Mouse (Mus musculus): ENCODE results near the gene Bank1. TPM values are rescaled to one million over a fixed set of nuclear protein-coding genes. Genes with fewer than 3 reads are reported as not detected.

Gene Bank1
- polyA plus RNA-seq, 1 experiment: not detected

DNA sequence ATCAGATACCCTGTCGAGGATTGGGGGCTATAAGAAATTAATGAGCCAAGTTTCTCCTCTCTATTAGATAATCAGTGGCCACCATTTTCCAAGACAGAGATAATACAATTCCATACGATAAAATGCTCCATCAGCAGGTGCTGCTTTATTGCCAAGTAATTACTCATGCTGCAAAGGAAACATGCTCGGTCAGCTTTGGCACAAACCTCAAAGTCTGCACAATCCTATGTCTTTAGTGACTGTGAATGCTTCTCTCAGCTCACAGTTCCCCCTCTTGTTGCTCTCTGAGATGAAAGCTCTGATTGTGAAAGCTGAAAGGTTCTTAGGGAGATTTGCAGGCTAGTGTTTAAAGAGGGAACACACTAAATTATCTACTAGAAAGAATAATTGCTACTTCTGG lies 193.9 kb downstream of the Bank1 start:
- TF ChIP-seq POLR2A (IDR thresholded peaks at IDR 0.05; ENCODE audit: low read depth, low read length) (no peak), CTCF (IDR thresholded peaks at IDR 0.05; ENCODE audit: borderline replicate concordance, insufficient read depth, low read length) (no peak)
- no peaks in the 10 kb centered on the region for H3K4me1 ChIP-seq (ENCODE audit: control insufficient read depth, insufficient read depth, low read length)
- H3K27ac ChIP-seq (ENCODE audit: insufficient read depth, low read length): no peak overlapping the region
- H3K4me3 ChIP-seq (ENCODE audit: insufficient read depth, low read length): no peak overlapping the region

DNA sequence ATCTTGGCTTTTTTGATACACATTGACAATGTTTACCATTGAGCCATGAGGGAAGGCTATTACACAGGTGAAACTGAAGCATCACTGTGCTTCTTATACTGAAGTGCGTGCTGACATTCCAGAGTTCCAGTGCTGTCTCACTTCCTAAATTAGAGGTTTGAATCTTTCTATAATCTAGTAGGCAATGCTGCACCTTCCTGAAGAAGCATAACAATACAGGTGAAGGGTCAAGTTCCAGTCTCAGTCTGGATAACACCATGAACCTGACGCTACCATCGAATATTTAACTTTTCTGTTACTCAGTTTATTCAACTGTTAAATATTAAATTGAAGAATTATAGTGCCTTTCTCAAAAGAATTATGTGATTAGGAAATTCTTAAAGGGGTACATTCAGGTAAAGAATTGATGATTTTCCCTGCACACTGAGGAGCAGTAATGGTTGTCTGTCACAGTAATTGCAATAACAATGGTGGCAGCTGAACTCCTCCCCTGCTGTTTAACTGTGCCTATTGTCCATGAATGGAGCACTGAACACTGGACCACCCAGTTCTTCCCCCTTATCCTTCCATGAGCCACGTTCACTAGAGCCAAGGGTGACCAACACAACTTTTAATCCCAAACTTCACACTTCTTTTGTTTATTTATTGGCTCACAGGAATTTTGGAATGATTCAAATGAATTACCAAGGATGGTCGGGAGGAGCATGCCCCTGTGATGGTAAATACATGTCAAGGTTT lies 210.2 kb downstream of the Bank1 start:
- Histone ChIP-seq H3K4me3 (ENCODE audit: insufficient read depth, low read length) (no peak overlapping the region), H3K27ac (ENCODE audit: insufficient read depth, low read length) (no peak overlapping the region), H3K4me1 (ENCODE audit: control insufficient read depth, insufficient read depth, low read length) (no peaks in the 10 kb centered on the region)
- TF ChIP-seq POLR2A (IDR thresholded peaks at IDR 0.05; ENCODE audit: low read depth, low read length) (no peak), CTCF (IDR thresholded peaks at IDR 0.05; ENCODE audit: borderline replicate concordance, insufficient read depth, low read length) (no peak)

DNA sequence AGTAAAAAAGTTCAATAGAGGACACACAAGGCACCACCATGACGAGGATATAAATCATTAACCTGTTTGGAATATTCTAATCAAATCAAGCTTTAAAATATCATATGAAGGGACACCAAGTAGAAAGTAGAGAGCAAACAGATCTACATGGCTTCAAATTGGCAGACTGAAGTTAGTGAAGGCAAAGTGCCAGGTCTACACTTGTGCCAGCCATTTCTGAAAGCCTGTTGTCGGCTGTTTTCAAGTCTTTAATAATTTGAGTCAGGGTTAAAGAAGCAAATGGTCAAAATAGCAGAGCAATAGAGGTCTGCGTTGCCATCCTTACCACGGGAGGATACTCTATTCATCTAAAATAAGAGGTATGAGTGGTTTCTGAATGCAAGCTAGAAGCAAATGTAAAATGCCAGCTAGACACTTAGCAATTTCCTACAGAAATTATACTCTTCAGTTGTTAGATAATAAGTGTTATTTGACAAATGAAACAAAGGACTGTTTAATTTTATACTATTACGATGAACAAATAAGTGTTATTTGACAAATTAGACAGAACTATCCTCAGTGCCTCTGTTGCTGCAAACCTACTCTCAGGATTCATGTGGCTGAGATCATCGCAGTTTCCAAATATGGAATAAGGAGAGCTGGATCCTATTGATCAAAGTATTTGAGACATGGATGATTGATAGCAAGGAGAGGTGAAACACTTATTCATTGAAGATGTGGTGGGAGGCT lies 216.3 kb downstream of the Bank1 start:
- H3K4me3 ChIP-seq (ENCODE audit: insufficient read depth, low read length): no peak overlapping the region
- H3K4me1 ChIP-seq (ENCODE audit: control insufficient read depth, insufficient read depth, low read length): no peaks in the 10 kb centered on the region
- TF ChIP-seq POLR2A (IDR thresholded peaks at IDR 0.05; ENCODE audit: low read depth, low read length) (no peak), CTCF (IDR thresholded peaks at IDR 0.05; ENCODE audit: borderline replicate concordance, insufficient read depth, low read length) (no peak)
- no peak overlapping the region for H3K27ac ChIP-seq (ENCODE audit: insufficient read depth, low read length)

DNA sequence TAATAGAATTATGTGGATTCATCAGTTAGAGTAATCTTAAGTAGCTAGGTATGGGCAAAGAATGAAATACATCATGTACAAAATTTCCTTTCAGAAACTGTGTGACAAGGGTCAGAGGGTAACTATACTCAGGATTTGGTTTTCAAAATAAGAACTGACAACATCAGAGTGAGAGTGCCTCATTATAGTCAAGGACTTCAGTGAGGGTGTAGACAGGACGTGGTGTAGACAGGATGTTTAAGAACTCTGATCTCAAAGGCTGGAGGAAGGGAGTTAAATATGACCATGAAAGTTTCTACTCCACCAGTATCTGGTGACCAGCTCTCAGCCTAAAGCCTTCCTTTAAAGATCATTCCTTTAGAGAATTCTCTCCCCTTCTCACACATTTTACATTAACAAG lies 219.4 kb downstream of the Bank1 start:
- Histone ChIP-seq H3K4me1 (ENCODE audit: control insufficient read depth, insufficient read depth, low read length) (no peaks in the 10 kb centered on the region), H3K4me3 (ENCODE audit: insufficient read depth, low read length) (no peak overlapping the region), H3K27ac (ENCODE audit: insufficient read depth, low read length) (no peak overlapping the region)
- TF ChIP-seq POLR2A (IDR thresholded peaks at IDR 0.05; ENCODE audit: low read depth, low read length): no peak
- TF ChIP-seq CTCF (IDR thresholded peaks at IDR 0.05; ENCODE audit: borderline replicate concordance, insufficient read depth, low read length): no peak

DNA sequence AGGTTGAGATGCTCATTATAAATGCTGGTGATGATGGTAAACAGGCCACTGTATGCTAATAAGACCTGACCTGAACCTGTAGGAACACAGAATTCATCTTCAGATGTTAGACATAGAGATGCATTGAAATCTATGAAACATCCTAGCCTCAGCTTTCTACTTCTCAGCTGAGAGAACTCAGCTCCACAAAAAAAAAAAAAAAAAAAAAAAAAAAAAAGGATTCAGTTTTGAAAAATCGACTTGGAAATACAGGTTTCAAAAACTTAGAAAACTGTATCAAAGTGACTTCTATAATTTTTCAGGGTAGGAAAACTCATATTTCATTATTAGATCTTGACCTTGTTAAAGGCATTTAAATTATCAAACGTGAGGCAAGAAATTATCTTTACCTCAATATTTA lies 222.5 kb downstream of the Bank1 start:
- TF ChIP-seq CTCF (IDR thresholded peaks at IDR 0.05; ENCODE audit: borderline replicate concordance, insufficient read depth, low read length) (no peak), POLR2A (IDR thresholded peaks at IDR 0.05; ENCODE audit: low read depth, low read length) (no peak)

DNA sequence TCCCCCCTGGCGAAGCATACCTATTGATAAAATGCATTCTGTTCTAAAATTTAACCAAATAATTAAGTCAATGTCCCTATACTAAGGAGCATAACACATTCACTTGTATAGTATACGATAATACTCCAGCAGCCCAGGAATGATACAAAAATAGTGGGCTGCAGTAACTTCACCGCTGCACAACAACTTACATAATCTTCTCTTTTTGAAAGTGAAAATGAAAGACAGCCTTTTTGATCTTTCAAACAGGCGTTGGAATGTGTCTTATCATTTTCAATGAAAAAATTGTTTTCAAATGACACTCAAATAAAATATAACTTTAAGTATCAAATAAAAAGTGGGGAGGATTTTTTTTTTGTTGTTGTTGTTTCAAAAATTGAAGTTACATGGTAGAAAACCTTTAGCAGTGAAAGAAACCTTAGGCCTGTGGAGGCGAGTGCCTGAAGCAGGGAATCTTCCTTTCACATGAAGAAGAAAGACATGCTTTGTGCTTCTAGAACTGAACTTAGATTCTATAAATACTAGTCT lies 224.8 kb downstream of the Bank1 start:
- no peak overlapping the region for H3K27ac ChIP-seq (ENCODE audit: insufficient read depth, low read length)
- no peak overlapping the region for H3K4me3 ChIP-seq (ENCODE audit: insufficient read depth, low read length)
- H3K4me1 ChIP-seq (ENCODE audit: control insufficient read depth, insufficient read depth, low read length): no peaks in the 10 kb centered on the region
- TF ChIP-seq CTCF (IDR thresholded peaks at IDR 0.05; ENCODE audit: borderline replicate concordance, insufficient read depth, low read length) (no peak), POLR2A (IDR thresholded peaks at IDR 0.05; ENCODE audit: low read depth, low read length) (no peak)

More for the DNA sequence above, 222.5 kb downstream of the Bank1 start:
- Histone ChIP-seq H3K27ac (ENCODE audit: insufficient read depth, low read length) (no peak overlapping the region), H3K4me3 (ENCODE audit: insufficient read depth, low read length) (no peak overlapping the region), H3K4me1 (ENCODE audit: control insufficient read depth, insufficient read depth, low read length) (no peaks in the 10 kb centered on the region)

DNA sequence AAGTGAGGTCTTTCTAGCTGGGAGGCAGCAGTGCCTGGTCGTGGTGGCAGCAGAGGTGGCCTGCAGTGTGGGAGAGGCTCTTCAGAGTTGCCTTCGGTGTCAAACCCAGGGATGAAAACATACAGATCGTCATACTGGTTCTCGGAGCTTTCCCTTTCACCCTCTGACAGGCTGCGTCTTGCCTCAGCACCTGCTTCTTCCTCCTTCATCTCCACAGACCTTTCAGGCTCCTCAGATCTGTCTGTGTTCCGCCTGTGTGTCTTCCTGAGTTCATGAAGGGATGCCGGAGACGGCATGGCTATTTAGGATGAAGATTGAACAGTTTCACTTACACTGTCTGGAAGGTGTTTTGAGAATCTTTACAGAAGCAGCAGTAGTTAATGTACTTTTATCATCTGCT lies 225.6 kb downstream of the Bank1 start:
- TF ChIP-seq POLR2A (IDR thresholded peaks at IDR 0.05; ENCODE audit: low read depth, low read length) (no peak), CTCF (IDR thresholded peaks at IDR 0.05; ENCODE audit: borderline replicate concordance, insufficient read depth, low read length) (no peak)
- no peak overlapping the region for H3K27ac ChIP-seq (ENCODE audit: insufficient read depth, low read length)
- H3K4me3 ChIP-seq (ENCODE audit: insufficient read depth, low read length): no peak overlapping the region
- no peaks in the 10 kb centered on the region for H3K4me1 ChIP-seq (ENCODE audit: control insufficient read depth, insufficient read depth, low read length)

DNA sequence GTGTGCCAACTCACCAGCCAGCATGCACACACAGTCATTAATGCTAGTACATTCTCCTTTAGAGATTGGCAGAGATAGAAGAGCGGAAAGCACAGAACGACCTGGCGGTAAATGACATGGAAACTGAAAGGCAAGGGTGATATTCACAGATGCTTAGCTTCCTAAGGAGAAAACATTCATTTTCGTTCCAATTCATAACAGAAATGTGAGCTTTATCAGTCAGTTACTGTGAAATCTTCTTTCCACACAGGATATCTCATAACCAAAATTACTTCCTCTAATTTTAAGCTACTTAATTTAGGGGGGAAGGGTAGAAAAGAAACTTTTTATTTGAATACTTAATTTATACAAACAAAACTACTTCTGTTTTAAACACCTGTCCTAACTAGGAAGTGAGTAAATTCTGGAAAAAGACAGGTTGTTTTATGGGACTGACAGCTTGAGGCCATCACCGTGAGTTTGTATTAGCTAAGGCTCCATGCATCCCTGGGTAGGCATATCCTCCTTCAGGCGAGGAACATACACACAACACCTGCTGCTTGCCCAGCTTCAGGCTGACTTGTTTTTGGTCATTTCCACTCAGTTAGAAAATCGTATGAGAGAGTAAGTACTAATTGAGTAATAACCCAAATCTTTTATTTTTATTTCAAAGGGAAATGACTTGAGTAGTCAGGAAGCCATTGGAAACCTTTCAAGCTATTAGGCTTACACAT lies 238.8 kb downstream of the Bank1 start:
- H3K4me3 ChIP-seq (ENCODE audit: insufficient read depth, low read length): no peak overlapping the region
- H3K4me1 ChIP-seq (ENCODE audit: control insufficient read depth, insufficient read depth, low read length): peaks cover 4% of the 10 kb centered on the region; the same call in 1 of the 2 replicates
- H3K27ac ChIP-seq (ENCODE audit: insufficient read depth, low read length): no peak overlapping the region
- TF ChIP-seq POLR2A (IDR thresholded peaks at IDR 0.05; ENCODE audit: low read depth, low read length): no peak
- no peak for TF ChIP-seq CTCF (IDR thresholded peaks at IDR 0.05; ENCODE audit: borderline replicate concordance, insufficient read depth, low read length)

DNA sequence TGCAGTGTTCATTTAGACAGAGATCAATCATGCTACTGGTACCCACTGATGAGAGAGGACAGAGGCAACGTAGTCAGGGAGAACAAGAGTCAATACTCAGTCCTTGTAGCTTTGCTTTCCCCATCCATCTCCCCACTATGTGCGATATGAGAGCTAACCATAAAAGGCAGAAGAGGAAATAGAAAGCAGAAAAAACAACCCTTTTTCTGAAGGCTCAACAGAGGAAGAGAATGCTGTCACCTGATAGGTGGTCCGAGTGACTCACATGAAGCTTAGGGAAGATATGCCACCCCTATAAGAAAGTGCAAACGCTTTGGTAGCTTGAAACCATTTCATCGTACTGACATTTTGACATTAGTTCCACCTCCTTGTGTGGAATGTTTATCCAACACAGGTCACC lies 239.4 kb downstream of the Bank1 start:
- Histone ChIP-seq H3K4me1 (ENCODE audit: control insufficient read depth, insufficient read depth, low read length) (peaks cover 4% of the 10 kb centered on the region; the same call in 1 of the 2 replicates), H3K27ac (ENCODE audit: insufficient read depth, low read length) (no peak overlapping the region)
- TF ChIP-seq CTCF (IDR thresholded peaks at IDR 0.05; ENCODE audit: borderline replicate concordance, insufficient read depth, low read length) (no peak), POLR2A (IDR thresholded peaks at IDR 0.05; ENCODE audit: low read depth, low read length) (no peak)

More for the DNA sequence above, 239.4 kb downstream of the Bank1 start:
- H3K4me3 ChIP-seq (ENCODE audit: insufficient read depth, low read length): no peak overlapping the region
